In the genomic region with DNA sequence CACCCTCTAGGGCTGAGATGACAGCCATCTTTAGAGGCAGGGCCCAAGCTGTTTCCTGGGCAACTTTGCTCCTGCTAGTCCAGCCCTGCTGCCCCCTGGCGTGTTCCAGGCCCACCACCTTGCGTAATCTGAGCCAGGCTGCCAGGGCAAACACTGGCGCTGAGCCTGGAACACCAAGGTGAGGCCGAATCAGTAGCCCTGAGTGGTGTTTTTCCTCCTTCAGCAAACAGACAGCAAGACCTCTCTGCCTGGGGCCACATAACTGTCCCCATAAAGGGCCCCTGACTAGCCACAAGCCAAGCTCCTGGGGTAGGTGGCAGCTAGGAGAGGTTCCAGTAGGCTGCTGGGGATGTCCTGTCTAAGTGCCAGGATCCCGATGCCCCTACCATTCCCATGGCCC, we compare ENCODE assay signal across 8 mouse cellular contexts. TPM values are rescaled to one million over a fixed set of nuclear protein-coding genes. Genes with fewer than 3 reads are reported as not detected.
DNase-seq lines count a peak whose midpoint lies in the region; ATAC-seq and TF ChIP-seq lines count a peak whose summit lies in the region.

No protein-coding gene starts in this region.

- WGBS in forebrain, postnatal 0 days, result 42% methylated on average over 5 of the region's 5 CpGs
- WGBS in kidney, embryonic 16.5 days, result 48% methylated on average over 5 of the region's 5 CpGs

- no peak for TF ChIP-seq CTCF in gastrocnemius, adult 2 months (IDR thresholded peaks at IDR 0.05)
- TF ChIP-seq CTCF in forebrain, postnatal 0 days (IDR thresholded peaks at IDR 0.05; ENCODE audit: low read depth), result 0 out of 2 replicates have a peak, but pooled peaks have one; percentile 9

- no peak for ATAC-seq in forebrain, postnatal 0 days
- ATAC-seq in kidney, embryonic 16.5 days (ENCODE audit: low FRiP score, low TSS enrichment), result 0 out of 2 replicates have a peak, but pooled peaks have one; percentile 16
- no peak for ATAC-seq in CD4-positive, CD25-positive, alpha-beta regulatory T cell, adult 4 months

- intact Hi-C loops in gastrocnemius, adult 2 months (cut with DNase I), result loop anchor here (5.0 kb wide), 1 partner anchor 47 kb away; no protein-coding TSS in a partner anchor

- peak overlapping the region; percentile 94 for H3K27ac ChIP-seq in gastrocnemius, adult 2 months
- H3K27ac ChIP-seq in forebrain, postnatal 0 days (ENCODE audit: low read depth, low read length), result no peak overlapping the region
- H3K27ac ChIP-seq in kidney, embryonic 16.5 days (ENCODE audit: low read length), result 0 out of 2 replicates have a peak overlapping the region, but pooled peaks have one; percentile 0

- peak overlapping the region; percentile 95 for H3K4me2 ChIP-seq in forebrain, postnatal 0 days (ENCODE audit: low read depth)
- H3K4me2 ChIP-seq in kidney, embryonic 16.5 days (replicated peaks; ENCODE audit: low read depth, low read length), result no peak overlapping the region

- H3K9ac ChIP-seq in forebrain, postnatal 0 days, result no peak overlapping the region
- 0 out of 2 replicates have a peak overlapping the region, but pooled peaks have one; percentile 5 for H3K9ac ChIP-seq in kidney, embryonic 16.5 days (replicated peaks; ENCODE audit: low read length)

- H3K36me3 ChIP-seq in forebrain, postnatal 0 days (ENCODE audit: insufficient read depth), result peaks cover 27% of the 10 kb centered on the region
- peaks cover 22% of the 10 kb centered on the region for H3K36me3 ChIP-seq in kidney, embryonic 16.5 days (ENCODE audit: insufficient read depth, low read length)

- H3K4me3 ChIP-seq in gastrocnemius, adult 2 months, result peak overlapping the region; percentile 90
- H3K4me3 ChIP-seq in forebrain, postnatal 0 days (ENCODE audit: low read depth, low read length), result no peak overlapping the region
- H3K4me3 ChIP-seq in kidney, embryonic 16.5 days (ENCODE audit: low read length), result no peak overlapping the region

- H3K9me3 ChIP-seq in forebrain, postnatal 0 days (ENCODE audit: low read length), result no peaks in the 10 kb centered on the region
- H3K9me3 ChIP-seq in kidney, embryonic 16.5 days (ENCODE audit: low read length), result no peaks in the 10 kb centered on the region

- DNase-seq in gastrocnemius, adult 2 months, result peak; percentile 71
- no peak for DNase-seq in gastrocnemius, postnatal 10 days
- DNase-seq in adrenal gland, postnatal 25 days, result peak; percentile 72
- DNase-seq in forebrain, postnatal 0 days, result no peak
- peak; percentile 71 for DNase-seq in lung, postnatal 14 days
- no peak for DNase-seq in thymus, postnatal 0 days (ENCODE audit: low spot score)

- peaks cover 20% of the 10 kb centered on the region for H3K4me1 ChIP-seq in forebrain, postnatal 0 days (ENCODE audit: insufficient read depth)
- H3K4me1 ChIP-seq in kidney, embryonic 16.5 days (ENCODE audit: insufficient read depth, low read length), result peaks cover 23% of the 10 kb centered on the region

- H3K27me3 ChIP-seq in forebrain, postnatal 0 days (ENCODE audit: insufficient read depth, low read length), result no peaks in the 10 kb centered on the region
- no peaks in the 10 kb centered on the region for H3K27me3 ChIP-seq in kidney, embryonic 16.5 days (ENCODE audit: insufficient read depth, low read length)

RNA-seq across cellular contexts. Expression of a gene that starts 5.1 kb away (rescaled TPM):
- 10 to 100 TPM; 48.5 to 49.0 TPM for total RNA-seq in gastrocnemius, adult 2 months (2021)
- total RNA-seq in gastrocnemius, postnatal 10 days (2021), result 10 to 100 TPM; 63.1 to 68.1 TPM
- total RNA-seq in adrenal gland, postnatal 25 days (2021), result 157 and 167 TPM in 2 replicates
- 16.9 and 21.8 TPM in 2 replicates for total RNA-seq in forebrain, postnatal 0 days (2014; rRNA removed)
- 6.8 and 7.7 TPM in 2 replicates for polyA plus RNA-seq in forebrain, postnatal 0 days (2015; fragmentation: Nextera tagmentation; extraction: Ambion mirVana)
- polyA plus RNA-seq in kidney, embryonic 16.5 days (2015; fragmentation: Nextera tagmentation; extraction: Ambion mirVana), result 13.4 and 13.7 TPM in 2 replicates
- 1 to 10 TPM; 5.5 to 7.3 TPM for polyA plus RNA-seq in CD4-positive, CD25-positive, alpha-beta regulatory T cell, adult 4 months (2017; shearing (Covaris generic))
- polyA plus RNA-seq in thymus, postnatal 0 days (2015; fragmentation: Nextera tagmentation; extraction: Ambion mirVana), result 6.8 and 9.1 TPM in 2 replicates

RNA-seq across cellular contexts. Expression of a gene that starts 12.4 kb away (rescaled TPM):
- 1 to 10 TPM; 2.6 to 3.9 TPM for total RNA-seq in gastrocnemius, adult 2 months (2021)
- total RNA-seq in gastrocnemius, postnatal 10 days (2021), result 10 to 100 TPM in 1 of 2 experiments, 1 to 10 TPM in 1; 9.4 to 12.1 TPM
- total RNA-seq in adrenal gland, postnatal 25 days (2021), result 10.0 and 12.0 TPM in 2 replicates
- total RNA-seq in forebrain, postnatal 0 days (2014; rRNA removed), result 4.5 and 6.4 TPM in 2 replicates
- polyA plus RNA-seq in forebrain, postnatal 0 days (2015; fragmentation: Nextera tagmentation; extraction: Ambion mirVana), result 2.5 and 2.8 TPM in 2 replicates
- polyA plus RNA-seq in kidney, embryonic 16.5 days (2015; fragmentation: Nextera tagmentation; extraction: Ambion mirVana), result 16.8 and 18.3 TPM in 2 replicates
- 1 to 10 TPM in 1 of 2 experiments, under 1 TPM in 1; 0.11 to 2.5 TPM for polyA plus RNA-seq in CD4-positive, CD25-positive, alpha-beta regulatory T cell, adult 4 months (2017; shearing (Covaris generic))
- 7.3 and 7.8 TPM in 2 replicates for polyA plus RNA-seq in thymus, postnatal 0 days (2015; fragmentation: Nextera tagmentation; extraction: Ambion mirVana)

RNA-seq across cellular contexts. Expression of a gene that starts 28.9 kb away (rescaled TPM):
- total RNA-seq in gastrocnemius, adult 2 months (2021), result 100 to 1,000 TPM; 111 to 161 TPM
- total RNA-seq in gastrocnemius, postnatal 10 days (2021), result 10 to 100 TPM; 92.2 to 97.2 TPM
- 92.6 and 109 TPM in 2 replicates for total RNA-seq in adrenal gland, postnatal 25 days (2021)
- 49.4 and 54.8 TPM in 2 replicates for total RNA-seq in forebrain, postnatal 0 days (2014; rRNA removed)
- 6.5 and 12.0 TPM in 2 replicates for polyA plus RNA-seq in forebrain, postnatal 0 days (2015; fragmentation: Nextera tagmentation; extraction: Ambion mirVana)
- 16.6 and 19.1 TPM in 2 replicates for polyA plus RNA-seq in kidney, embryonic 16.5 days (2015; fragmentation: Nextera tagmentation; extraction: Ambion mirVana)
- polyA plus RNA-seq in CD4-positive, CD25-positive, alpha-beta regulatory T cell, adult 4 months (2017; shearing (Covaris generic)), result 10 to 100 TPM; 10.4 to 22.3 TPM
- 7.1 and 10.3 TPM in 2 replicates for polyA plus RNA-seq in thymus, postnatal 0 days (2015; fragmentation: Nextera tagmentation; extraction: Ambion mirVana)

RNA-seq across cellular contexts. Expression of a gene that starts 57.2 kb away (rescaled TPM):
- total RNA-seq in gastrocnemius, adult 2 months (2021), result 10 to 100 TPM; 23.6 to 26.1 TPM
- 10 to 100 TPM; 39.9 to 45.0 TPM for total RNA-seq in gastrocnemius, postnatal 10 days (2021)
- 32.8 and 37.9 TPM in 2 replicates for total RNA-seq in adrenal gland, postnatal 25 days (2021)
- total RNA-seq in forebrain, postnatal 0 days (2014; rRNA removed), result 33.2 and 44.4 TPM in 2 replicates
- 14.6 and 16.7 TPM in 2 replicates for polyA plus RNA-seq in forebrain, postnatal 0 days (2015; fragmentation: Nextera tagmentation; extraction: Ambion mirVana)
- 22.6 and 23.8 TPM in 2 replicates for polyA plus RNA-seq in kidney, embryonic 16.5 days (2015; fragmentation: Nextera tagmentation; extraction: Ambion mirVana)
- 1 to 10 TPM; 6.9 to 7.2 TPM for polyA plus RNA-seq in CD4-positive, CD25-positive, alpha-beta regulatory T cell, adult 4 months (2017; shearing (Covaris generic))
- 8.4 and 12.7 TPM in 2 replicates for polyA plus RNA-seq in thymus, postnatal 0 days (2015; fragmentation: Nextera tagmentation; extraction: Ambion mirVana)

RNA-seq across cellular contexts. Expression of a gene that starts 59.3 kb away (rescaled TPM):
- 10 to 100 TPM; 12.3 to 12.7 TPM for total RNA-seq in gastrocnemius, adult 2 months (2021)
- total RNA-seq in gastrocnemius, postnatal 10 days (2021), result 10 to 100 TPM; 11.8 to 16.4 TPM
- 47.0 and 49.5 TPM in 2 replicates for total RNA-seq in adrenal gland, postnatal 25 days (2021)
- total RNA-seq in forebrain, postnatal 0 days (2014; rRNA removed), result 49.2 and 69.4 TPM in 2 replicates
- 35.2 and 50.1 TPM in 2 replicates for polyA plus RNA-seq in forebrain, postnatal 0 days (2015; fragmentation: Nextera tagmentation; extraction: Ambion mirVana)
- 46.5 and 48.2 TPM in 2 replicates for polyA plus RNA-seq in kidney, embryonic 16.5 days (2015; fragmentation: Nextera tagmentation; extraction: Ambion mirVana)
- polyA plus RNA-seq in CD4-positive, CD25-positive, alpha-beta regulatory T cell, adult 4 months (2017; shearing (Covaris generic)), result 10 to 100 TPM; 38.1 to 79.1 TPM
- 31.0 and 32.3 TPM in 2 replicates for polyA plus RNA-seq in thymus, postnatal 0 days (2015; fragmentation: Nextera tagmentation; extraction: Ambion mirVana)

Comparison
In these comparisons a context has a peak if more than half of its experiments do, and no peak if none do; other contexts are left out.
1. DNase-seq: peak in gastrocnemius, adult 2 months (single experiment), adrenal gland, postnatal 25 days (single experiment) and lung, postnatal 14 days (single experiment); none in gastrocnemius, postnatal 10 days (single experiment), forebrain, postnatal 0 days (single experiment) and thymus, postnatal 0 days (single experiment).